Mouse (Mus musculus) granulocyte monocyte progenitor cell, adult 5-6 weeks (primary cell): ENCODE measurements around the gene Gm7876. TPM values are rescaled to one million over a fixed set of nuclear protein-coding genes. Genes with fewer than 3 reads are reported as not detected.
"Not testable (repeated sequence)": the region's sequence is repeated elsewhere in the genome, so short reads cannot be mapped to it uniquely, and the experiment has no call there.

Source experiments
- ATAC-seq: replicated peaks from 2 replicates; pipeline ENCODE4 v1.8.0; 2016; ENCODE audit warnings: mild to moderate bottlenecking, moderate TSS enrichment, inconsistent platforms; ENCODE audit not compliant: poor library complexity, severe bottlenecking
- total RNA-seq, 2 experiments: library from RNA; stranded (forward) in 1 of 2; stranded (reverse) in 1 of 2; fragments of 200-712, 200-1000 nt in 1 of 2; fragments of >200 nt in 1 of 2; fragmentation: Nextera tagmentation in 1 of 2; gene quantifications; 2 replicates each; pipeline ENCODE4 v1.2.3; 2014 to 2017

Gm7876 gene
- total RNA-seq (2014; fragmentation: Nextera tagmentation) = not detected in 2 replicates
- total RNA-seq (2017) = not detected in 2 replicates

DNA sequence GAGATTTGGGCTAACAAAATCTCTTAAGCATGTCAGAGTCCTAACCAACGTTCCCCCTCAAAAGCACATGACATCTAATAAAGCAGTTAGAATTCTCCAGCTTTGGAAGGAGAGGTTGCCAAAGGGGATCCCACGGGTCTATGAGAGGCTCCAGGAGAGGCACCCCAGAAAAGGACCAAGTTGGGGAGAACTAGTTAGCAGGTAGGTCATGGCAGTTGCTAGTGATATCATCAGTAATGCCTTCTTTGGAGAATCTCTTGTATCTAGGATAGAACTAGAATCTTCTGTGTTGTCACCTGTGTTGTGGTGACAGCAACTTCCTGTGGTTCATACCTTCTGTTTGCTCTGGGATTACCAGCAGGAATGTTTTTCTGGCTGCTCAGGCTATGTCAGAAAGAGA, at the start of gene Gm7876:
Gene Gm7876, plus strand, starts transcription at position 301 of the 400 bp plus-strand sequence.
- not testable (repeated sequence) for ATAC-seq

GRCm38 (mm10) chr14:4663892-4664291, 45.1 kb upstream of the Gm7876 start, which contains the start of gene Gm3239:
Gene Gm3239 (plus strand): TSS chr14:4664192.
- not testable (repeated sequence) for ATAC-seq

DNA sequence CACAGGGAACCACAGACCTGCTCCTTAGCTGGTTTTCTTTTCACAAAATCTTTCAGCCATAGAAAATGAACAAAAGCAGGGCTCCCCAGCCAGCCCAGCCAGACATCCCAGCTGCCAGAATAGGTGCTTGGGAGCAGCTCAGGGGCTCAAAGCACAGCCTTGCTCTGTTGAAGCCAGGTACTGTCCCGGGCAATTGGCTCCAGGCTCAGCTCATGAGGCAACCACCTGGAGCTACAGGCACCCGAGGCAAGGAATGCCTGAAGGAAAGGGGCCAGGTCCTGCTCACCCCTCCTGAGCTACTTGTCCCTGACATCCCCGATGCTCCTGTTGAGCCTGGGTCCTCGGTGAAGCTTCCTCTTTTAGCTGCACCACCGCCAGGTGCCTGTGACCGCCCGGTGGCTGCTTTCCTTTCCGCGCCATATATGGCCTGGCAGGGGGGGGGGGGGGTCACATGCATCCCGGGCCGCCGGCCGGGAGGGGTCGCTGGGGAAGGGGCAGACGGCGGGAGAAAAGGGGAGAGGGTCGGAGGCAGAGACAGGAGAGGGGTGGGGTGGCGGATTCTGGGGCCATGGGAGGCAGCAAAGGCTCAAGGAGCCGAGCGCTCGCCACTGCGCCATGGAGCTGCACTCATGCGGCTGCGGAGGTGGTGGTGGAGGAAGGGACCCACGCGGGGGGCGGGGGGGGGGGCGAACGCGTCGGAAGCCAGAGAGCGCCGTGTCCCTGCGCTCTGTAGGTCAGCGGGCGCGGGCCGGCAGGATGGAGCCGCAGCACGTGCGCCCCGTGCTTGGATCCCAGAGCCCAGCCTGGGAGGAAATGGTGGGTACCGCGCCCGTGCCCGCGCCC, 17.2 kb downstream of the Gm7876 start, which contains the start of gene Gm3252:
Gene Gm3252, plus strand, starts transcription at position 738 of the 843 bp plus-strand sequence.
- not testable (repeated sequence) for ATAC-seq

Other genes with a start within 250 kb of the Gm7876 start
- not detected in 2 replicates for gene Gm3182, start 227.5 kb upstream of the Gm7876 start, total RNA-seq (2014; fragmentation: Nextera tagmentation)
- not detected in 2 replicates for gene Gm3182, start 227.5 kb upstream of the Gm7876 start, total RNA-seq (2017)
- not detected in 2 replicates for gene Gm3047, start 153.8 kb upstream of the Gm7876 start, total RNA-seq (2014; fragmentation: Nextera tagmentation)
- gene Gm3047, start 153.8 kb upstream of the Gm7876 start, total RNA-seq (2017) = not detected in 2 replicates
- gene Gm8159, start 76.9 kb upstream of the Gm7876 start, total RNA-seq (2014; fragmentation: Nextera tagmentation) = not detected in 2 replicates
- not detected in 2 replicates for gene Gm8159, start 76.9 kb upstream of the Gm7876 start, total RNA-seq (2017)
- gene Gm3239, start 45.0 kb upstream of the Gm7876 start, total RNA-seq (2014; fragmentation: Nextera tagmentation) = not detected in 2 replicates
- not detected in 2 replicates for gene Gm3239, start 45.0 kb upstream of the Gm7876 start, total RNA-seq (2017)
- not detected in 2 replicates for gene Gm3252, start 17.5 kb downstream of the Gm7876 start, total RNA-seq (2014; fragmentation: Nextera tagmentation)
- gene Gm3252, start 17.5 kb downstream of the Gm7876 start, total RNA-seq (2017) = not detected in 2 replicates
- gene Gm9602, start 67.1 kb downstream of the Gm7876 start, total RNA-seq (2014; fragmentation: Nextera tagmentation) = not detected in 2 replicates
- not detected in 2 replicates for gene Gm9602, start 67.1 kb downstream of the Gm7876 start, total RNA-seq (2017)
- not detected in 2 replicates for gene Gm3269, start 128.9 kb downstream of the Gm7876 start, total RNA-seq (2014; fragmentation: Nextera tagmentation)
- not detected in 2 replicates for gene Gm3269, start 128.9 kb downstream of the Gm7876 start, total RNA-seq (2017)
- not detected in 2 replicates for gene Gm3264, start 146.3 kb downstream of the Gm7876 start, total RNA-seq (2014; fragmentation: Nextera tagmentation)
- not detected in 2 replicates for gene Gm3264, start 146.3 kb downstream of the Gm7876 start, total RNA-seq (2017)
- not detected in 2 replicates for gene Gm3278, start 183.2 kb downstream of the Gm7876 start, total RNA-seq (2014; fragmentation: Nextera tagmentation)
- gene Gm3278, start 183.2 kb downstream of the Gm7876 start, total RNA-seq (2017) = not detected in 2 replicates